Mouse (Mus musculus): ENCODE measurements around the gene Mrpl11.
A peak's percentile ranks its signal among the peaks of the same experiment; 100 is the strongest.
"Not testable (repeated sequence)": the region's sequence is repeated elsewhere in the genome, so short reads cannot be mapped to it uniquely, and the experiment has no call there.

Gene Mrpl11

DNA sequence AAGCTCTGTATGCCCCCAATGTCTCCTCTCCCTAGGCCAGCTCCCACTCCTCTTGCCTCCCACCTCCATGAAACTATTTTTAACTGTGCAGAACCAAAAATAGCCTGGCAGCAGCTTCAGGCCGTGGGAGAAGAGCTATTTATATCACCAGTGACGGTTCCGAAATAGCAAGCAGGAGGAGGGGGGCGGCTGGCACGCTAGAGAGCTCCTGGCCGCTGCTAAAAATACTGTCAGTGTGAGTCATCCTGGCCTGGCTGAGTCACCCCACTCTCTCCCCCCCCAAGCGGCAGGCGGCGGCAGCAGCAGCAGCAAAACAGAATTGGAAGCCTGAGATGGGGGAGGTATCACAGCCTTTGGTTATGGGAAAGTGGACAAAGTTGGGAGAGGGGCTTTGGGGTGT, 31.0 kb downstream of the Mrpl11 start:
- peak; percentile 56 for DNase-seq (ENCODE audit: low spot score)

DNA sequence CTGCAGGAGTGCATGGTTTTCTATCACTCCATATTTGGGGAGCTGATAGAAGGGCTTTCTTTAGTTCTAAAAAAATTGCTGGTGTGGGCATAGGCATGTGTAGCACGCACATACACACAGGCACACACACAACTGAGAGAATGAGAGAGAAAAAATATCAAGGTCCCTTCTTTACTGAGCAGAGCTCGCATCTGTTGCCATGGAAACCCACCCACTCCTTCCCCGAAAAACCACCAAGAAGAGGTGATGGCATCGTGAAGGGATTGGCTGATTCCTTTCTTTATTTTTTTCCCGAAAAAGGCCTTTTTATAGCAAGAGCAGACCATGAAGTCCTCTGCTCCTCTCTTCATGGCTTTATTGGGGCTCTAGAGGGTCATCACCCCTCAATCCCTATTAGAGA, 32.1 kb downstream of the Mrpl11 start:
- no peak for DNase-seq (ENCODE audit: low spot score)

DNA sequence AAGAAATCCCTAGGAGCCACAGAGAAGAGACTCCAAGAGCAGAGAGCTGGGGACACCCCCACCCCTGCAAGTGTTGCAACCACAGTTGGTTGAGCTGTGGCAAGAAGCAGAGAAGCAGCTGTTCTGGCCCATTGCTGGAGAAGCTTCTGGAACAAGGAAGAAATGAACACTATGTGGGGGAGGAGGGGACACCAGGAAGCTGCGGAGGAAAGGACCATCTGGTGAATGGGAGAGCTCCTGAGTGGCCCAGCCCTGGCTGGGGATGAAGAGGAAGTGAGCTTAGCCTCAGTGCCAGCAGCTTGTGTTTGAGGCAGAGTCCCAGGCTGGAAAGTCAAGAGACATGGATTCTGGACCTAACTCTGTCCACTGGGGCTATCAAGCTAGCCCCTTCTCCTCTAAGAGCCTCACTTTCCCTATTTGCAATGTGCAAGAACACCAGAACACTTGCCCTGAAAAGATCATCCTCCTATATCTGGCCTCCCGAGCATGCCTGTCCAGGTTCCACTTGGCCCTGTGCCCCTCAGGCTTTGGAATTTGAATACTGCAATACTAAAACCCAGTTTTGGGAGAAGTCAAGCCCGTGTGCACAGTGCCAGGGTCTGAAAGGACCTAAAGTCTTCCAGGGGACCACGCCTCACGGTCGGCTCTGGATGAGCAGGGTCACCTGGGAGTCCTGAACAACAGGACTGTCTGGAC, 37.6 kb downstream of the Mrpl11 start:
- DNase-seq (ENCODE audit: low spot score), result no peak

DNA sequence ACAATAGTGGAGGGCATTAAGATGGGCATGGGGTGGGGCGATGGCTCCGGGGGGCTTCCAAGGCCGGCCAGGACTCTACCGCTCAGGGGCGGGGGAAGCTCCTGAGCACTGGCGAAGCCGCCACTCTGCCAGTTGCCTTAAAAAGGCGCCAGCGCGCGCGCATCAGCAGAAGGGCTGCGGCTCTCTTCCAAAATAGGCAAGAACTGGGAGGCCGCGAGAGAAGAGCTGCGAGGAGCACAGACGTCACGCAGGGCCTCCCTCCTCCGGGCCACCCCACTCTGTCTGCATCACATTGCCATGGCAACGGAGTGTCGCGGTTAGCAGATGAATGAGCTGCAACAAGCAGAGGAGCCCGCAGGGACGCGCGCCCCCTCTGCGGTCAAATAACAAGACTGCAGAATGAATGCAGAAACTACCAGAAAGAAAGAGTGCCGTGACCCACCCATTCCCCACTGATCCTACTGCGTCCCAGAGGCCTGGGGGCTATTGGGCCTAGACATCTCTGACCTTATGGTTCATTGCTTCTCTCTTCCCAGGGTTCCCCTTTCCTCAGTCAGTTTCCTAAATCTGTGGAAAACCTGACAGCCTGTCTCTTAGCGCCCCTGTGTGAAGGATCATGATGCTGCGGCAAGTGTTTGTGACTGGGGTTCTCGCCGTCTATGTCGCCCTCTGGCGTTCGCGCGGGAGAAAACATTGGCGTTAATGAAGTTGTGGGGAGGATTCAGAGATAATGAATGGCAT, 39.9 kb downstream of the Mrpl11 start:
- DNase-seq (ENCODE audit: low spot score), result peak; percentile 83

DNA sequence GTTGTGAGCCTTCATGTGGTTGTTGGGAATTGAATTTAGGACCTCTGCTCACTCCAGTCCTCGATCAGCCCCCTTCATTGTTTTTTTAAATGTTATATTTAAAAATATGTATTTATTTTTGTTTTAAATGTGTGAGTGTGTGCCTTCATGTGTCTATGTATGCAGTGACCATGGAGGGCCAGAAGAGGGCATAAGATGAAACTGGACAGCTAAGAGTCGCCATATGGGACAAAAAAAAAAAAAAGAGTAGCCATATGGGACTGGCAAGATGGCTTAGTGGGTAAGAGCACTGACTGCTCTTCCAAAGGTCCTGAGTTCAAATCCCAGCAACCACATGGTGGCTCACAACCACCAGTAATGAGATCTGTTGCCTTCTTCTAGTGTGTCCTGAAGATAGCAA, 41.7 kb downstream of the Mrpl11 start:
- not testable (repeated sequence) for DNase-seq (ENCODE audit: low spot score)

DNA sequence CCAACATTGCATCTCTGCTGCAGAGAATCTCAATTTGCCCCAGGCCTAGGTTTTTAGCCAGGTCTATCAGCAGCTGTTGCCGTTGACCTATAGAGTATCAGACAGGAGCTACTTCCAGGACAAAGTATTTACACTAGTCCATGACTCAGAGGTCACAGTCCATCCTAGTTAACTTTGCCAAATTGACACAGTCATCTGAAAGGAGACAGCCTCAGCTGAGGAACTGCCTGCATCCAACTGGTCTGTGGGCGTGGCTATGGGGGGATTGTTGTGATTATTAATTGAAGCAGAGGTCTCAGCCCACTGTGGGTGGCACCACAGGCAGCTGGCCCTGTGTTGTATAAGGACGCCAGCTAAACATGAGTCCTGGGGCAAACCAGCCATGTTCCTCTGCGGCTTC, 43.0 kb downstream of the Mrpl11 start:
- no peak for DNase-seq (ENCODE audit: low spot score)

DNA sequence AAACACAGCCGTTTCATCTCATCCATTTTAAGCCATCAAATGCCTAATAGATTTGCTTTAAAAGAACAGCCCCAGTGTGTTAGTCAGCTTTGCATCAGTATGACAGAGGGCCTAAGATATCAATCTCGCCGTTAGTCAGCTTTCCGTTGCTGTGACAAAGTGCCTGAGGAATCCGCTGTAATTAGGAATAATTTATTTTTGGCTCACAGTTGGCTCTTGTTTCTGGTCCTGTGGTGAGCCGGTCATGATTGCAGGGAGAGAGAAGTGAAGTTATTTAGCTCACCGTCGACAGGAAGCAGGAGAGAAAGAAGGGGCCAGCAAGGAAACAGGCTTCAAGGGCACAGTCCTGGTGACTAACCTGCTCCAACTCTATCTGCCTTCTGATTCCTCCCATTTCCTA, 51.2 kb downstream of the Mrpl11 start:
- no peak for DNase-seq (ENCODE audit: low spot score)

DNA sequence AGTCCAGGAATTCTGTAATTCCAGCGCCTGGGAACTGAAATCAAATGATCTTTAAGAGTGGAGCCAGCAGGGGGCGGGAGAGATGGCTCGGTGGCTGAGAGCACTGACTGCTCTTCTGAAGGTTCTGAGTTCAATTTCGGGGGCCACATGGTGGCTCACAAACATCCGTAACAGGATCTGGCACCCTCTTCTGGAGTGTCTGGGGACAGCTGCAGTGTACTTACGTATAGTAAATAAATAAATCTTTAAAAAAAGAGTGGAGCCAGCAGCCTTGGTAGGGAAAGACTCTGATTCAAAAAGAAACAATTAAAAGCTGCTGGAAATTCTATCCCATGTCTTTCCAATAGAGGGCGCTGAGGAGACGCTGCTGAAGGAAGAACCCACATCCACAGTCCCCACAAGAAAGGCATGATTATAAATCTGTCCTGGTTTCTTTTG, 53.0 kb downstream of the Mrpl11 start:
- peak; percentile 66 for DNase-seq (ENCODE audit: low spot score)

DNA sequence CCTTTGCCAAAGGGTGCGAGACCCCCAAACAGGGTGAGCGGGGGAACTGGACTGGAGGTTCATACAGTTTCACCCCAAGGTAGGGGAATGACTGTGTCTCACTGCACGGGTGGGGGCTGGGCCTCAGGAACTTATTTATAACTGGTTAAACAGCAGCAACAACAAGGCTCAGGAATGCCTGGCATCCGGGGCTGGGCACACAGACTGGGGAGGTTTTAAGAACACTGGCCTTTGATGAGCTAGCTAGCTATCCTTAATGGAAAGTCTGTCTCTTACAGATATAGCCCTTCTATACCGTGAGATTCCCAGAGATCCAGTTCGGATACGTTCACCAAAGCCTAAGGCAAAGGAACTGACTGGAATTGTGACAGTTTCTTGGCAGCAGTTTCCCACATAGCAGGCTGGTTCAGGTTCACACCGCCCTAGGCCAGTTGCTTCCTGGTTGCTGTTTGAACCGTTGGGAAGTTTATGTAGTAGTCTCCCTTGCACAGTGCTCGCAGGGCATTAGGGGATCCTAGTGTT, 54.3 kb downstream of the Mrpl11 start:
- no peak for DNase-seq (ENCODE audit: low spot score)
